Comparison of ENCODE assay signal across 8 mouse cellular contexts in genomic region chr6:58640333-58641018, GRCm38 (mm10). TPM values are rescaled to one million over a fixed set of nuclear protein-coding genes. Genes with fewer than 3 reads are reported as not detected.
DNase-seq lines count a peak whose midpoint lies in the region; ATAC-seq and TF ChIP-seq lines count a peak whose summit lies in the region.

No protein-coding gene starts in this region.

- no peak for TF ChIP-seq CTCF in C2C12 (IDR thresholded peaks at IDR 0.05; ENCODE audit: control insufficient read depth, insufficient read depth, insufficient read length)
- TF ChIP-seq CTCF in bone marrow, adult 2 months (IDR thresholded peaks at IDR 0.05; ENCODE audit: control insufficient read depth, insufficient read depth, low read length), result no peak

- H3ac ChIP-seq in C2C12 (ENCODE audit: control insufficient read depth, insufficient read length, low read depth), result peak overlapping the region; percentile 39

- H3K4me1 ChIP-seq in bone marrow, adult 2 months (ENCODE audit: control insufficient read depth, insufficient read depth, low read length), result no peaks in the 10 kb centered on the region
- H3K4me1 ChIP-seq in embryonic facial prominence, embryonic 14.5 days (ENCODE audit: control insufficient read depth, insufficient read depth, low read length), result peaks cover 8% of the 10 kb centered on the region
- H3K4me1 ChIP-seq in kidney, embryonic 14.5 days (ENCODE audit: control insufficient read depth, insufficient read depth, low read length), result no peaks in the 10 kb centered on the region
- peaks cover 27% of the 10 kb centered on the region for H3K4me1 ChIP-seq in liver, embryonic 11.5 days (replicated peaks; ENCODE audit: control insufficient read depth, insufficient read depth, low read length)

- peaks cover 19% of the 10 kb centered on the region for H3K79me2 ChIP-seq in C2C12 (ENCODE audit: control insufficient read depth, insufficient read depth)

- H3K36me3 ChIP-seq in C2C12 (ENCODE audit: control insufficient read depth, insufficient read depth), result no peaks in the 10 kb centered on the region
- no peaks in the 10 kb centered on the region for H3K36me3 ChIP-seq in embryonic facial prominence, embryonic 14.5 days (ENCODE audit: control insufficient read depth, insufficient read depth, low read length)
- H3K36me3 ChIP-seq in kidney, embryonic 14.5 days (ENCODE audit: control insufficient read depth, insufficient read depth, low read length), result no peaks in the 10 kb centered on the region
- H3K36me3 ChIP-seq in liver, embryonic 11.5 days (ENCODE audit: control insufficient read depth, insufficient read depth, low read length), result no peaks in the 10 kb centered on the region
- no peaks in the 10 kb centered on the region for H3K36me3 ChIP-seq in splenic B cell, adult 2 months (ENCODE audit: control insufficient read depth, insufficient read depth, low read length, poor library complexity, severe bottlenecking)

- peak overlapping the region; percentile 84 for H3K4me2 ChIP-seq in embryonic facial prominence, embryonic 14.5 days (ENCODE audit: low read depth, low read length)
- H3K4me2 ChIP-seq in kidney, embryonic 14.5 days (replicated peaks; ENCODE audit: low read depth, low read length), result peak overlapping the region; percentile 67
- peak overlapping the region; percentile 66 for H3K4me2 ChIP-seq in liver, embryonic 11.5 days

- H3K4me3 ChIP-seq in C2C12 (ENCODE audit: insufficient read depth, poor library complexity, severe bottlenecking), result peak overlapping the region; percentile 38
- peak overlapping the region; percentile 55 for H3K4me3 ChIP-seq in bone marrow, adult 2 months (replicated peaks; ENCODE audit: control insufficient read depth, low read depth, low read length)
- H3K4me3 ChIP-seq in embryonic facial prominence, embryonic 14.5 days (ENCODE audit: low read depth, low read length), result peak overlapping the region; percentile 63
- H3K4me3 ChIP-seq in kidney, embryonic 14.5 days (ENCODE audit: low read length), result peak overlapping the region; percentile 72
- H3K4me3 ChIP-seq in liver, embryonic 11.5 days (ENCODE audit: low read depth, low read length), result peak overlapping the region; percentile 69

- peak; percentile 88 for DNase-seq in embryonic facial prominence, embryonic 14.5 days (ENCODE audit: low spot score)
- DNase-seq in heart, adult 9 months (ENCODE audit: low spot score in 2 of 2), result peak; percentile 75 to 76
- DNase-seq in liver, embryonic 11.5 days (ENCODE audit: low spot score), result peak; percentile 83
- DNase-seq in naive thymus-derived CD4-positive, alpha-beta T cell, adult 2 months (ENCODE audit: low read depth), result peak; percentile 64
- DNase-seq in splenic B cell, adult 2 months (ENCODE audit: low read depth, low spot score), result peak; percentile 58

- TF ChIP-seq POLR2A in bone marrow, adult 2 months (IDR thresholded peaks at IDR 0.05; ENCODE audit: borderline replicate concordance, control insufficient read depth, low read depth, low read length), result peak; percentile 79; the same call in 1 of the 2 replicates

- H3K9ac ChIP-seq in embryonic facial prominence, embryonic 14.5 days (ENCODE audit: low read depth, low read length), result peak overlapping the region; percentile 74
- peak overlapping the region; percentile 69 for H3K9ac ChIP-seq in kidney, embryonic 14.5 days (ENCODE audit: low read depth, low read length)
- H3K9ac ChIP-seq in liver, embryonic 11.5 days (ENCODE audit: low read depth, low read length), result peak overlapping the region; percentile 84

- no peaks in the 10 kb centered on the region for H3K9me3 ChIP-seq in embryonic facial prominence, embryonic 14.5 days (ENCODE audit: control insufficient read depth, low read length)
- H3K9me3 ChIP-seq in kidney, embryonic 14.5 days (ENCODE audit: control insufficient read depth, low read length), result no peaks in the 10 kb centered on the region
- H3K9me3 ChIP-seq in liver, embryonic 11.5 days (ENCODE audit: control insufficient read depth, low read length), result no peaks in the 10 kb centered on the region

- H3K27ac ChIP-seq in bone marrow, adult 2 months (ENCODE audit: control insufficient read depth, insufficient read depth, low read depth, low read length, poor library complexity), result peak overlapping the region; percentile 80
- no peak overlapping the region; the same call in 1 of the 2 replicates for H3K27ac ChIP-seq in embryonic facial prominence, embryonic 14.5 days (replicated peaks; ENCODE audit: low read depth, low read length)
- H3K27ac ChIP-seq in kidney, embryonic 14.5 days (ENCODE audit: low read depth, low read length), result peak overlapping the region; percentile 69
- H3K27ac ChIP-seq in liver, embryonic 11.5 days (ENCODE audit: low read depth, low read length), result peak overlapping the region; percentile 93

- no peaks in the 10 kb centered on the region for H3K27me3 ChIP-seq in C2C12 (ENCODE audit: control insufficient read depth, insufficient read depth, insufficient read length)
- no peaks in the 10 kb centered on the region for H3K27me3 ChIP-seq in embryonic facial prominence, embryonic 14.5 days (replicated peaks; ENCODE audit: control insufficient read depth, insufficient read depth, low read length)
- H3K27me3 ChIP-seq in kidney, embryonic 14.5 days (ENCODE audit: control insufficient read depth, insufficient read depth, low read length), result no peaks in the 10 kb centered on the region
- H3K27me3 ChIP-seq in liver, embryonic 11.5 days (replicated peaks; ENCODE audit: control insufficient read depth, insufficient read depth, low read length), result no peaks in the 10 kb centered on the region
- no peaks in the 10 kb centered on the region for H3K27me3 ChIP-seq in splenic B cell, adult 2 months (ENCODE audit: control insufficient read depth, insufficient read depth, low read length, poor library complexity, severe bottlenecking)

- peak; percentile 98 for ATAC-seq in embryonic facial prominence, embryonic 14.5 days (ENCODE audit: low read depth)
- peak; percentile 99 for ATAC-seq in kidney, embryonic 14.5 days (ENCODE audit: low FRiP score, low TSS enrichment)
- peak; percentile 81 for ATAC-seq in liver, embryonic 11.5 days (replicated peaks; ENCODE audit: low FRiP score)

- H3K79me3 ChIP-seq in C2C12 (ENCODE audit: low read depth), result peaks cover 7% of the 10 kb centered on the region

- WGBS in bone marrow, adult 2 months, result 1% methylated on average over 50 of the region's 50 CpGs
- under 1% methylated on average over 39 of the region's 50 CpGs for WGBS in embryonic facial prominence, embryonic 14.5 days
- WGBS in kidney, embryonic 14.5 days, result under 1% methylated on average over 50 of the region's 50 CpGs
- WGBS in liver, embryonic 11.5 days, result 1% methylated on average over 50 of the region's 50 CpGs

TF ChIP-seq in C2C12, 6 proteins besides CTCF, POLR2A, EP300 and RAD21:
- no peak for TF ChIP-seq CEBPB (IDR thresholded peaks at IDR 0.05; ENCODE audit: low read depth)
- TF ChIP-seq MAX (IDR thresholded peaks at IDR 0.05), result peak; percentile 42
TF ChIP-seq in C2C12: peak in this region for 1.

RNA-seq across cellular contexts. Expression of gene Abcg2, which starts 56.2 kb away (rescaled TPM):
- polyA plus RNA-seq in C2C12 (2012; fragmentation: generic; extraction: Trizol), result 23.4 TPM
- polyA plus RNA-seq in bone marrow, adult 2 months (2011; ENCODE audit: insufficient read depth, insufficient read length, low replicate concordance, missing spikeins), result 80.2 and 107 TPM in 2 replicates
- polyA plus RNA-seq in embryonic facial prominence, embryonic 14.5 days (2014; fragmentation: Nextera tagmentation; extraction: Ambion mirVana), result 56.8 and 57.1 TPM in 2 replicates
- polyA plus RNA-seq in kidney, embryonic 14.5 days (2014; fragmentation: Nextera tagmentation; extraction: Ambion mirVana), result 66.8 and 76.6 TPM in 2 replicates
- 135 and 153 TPM in 2 replicates for polyA plus RNA-seq in liver, embryonic 11.5 days (2014; fragmentation: Nextera tagmentation; extraction: Ambion mirVana)
